Mouse (Mus musculus): ENCODE measurements around the gene Olfr684.

DNA sequence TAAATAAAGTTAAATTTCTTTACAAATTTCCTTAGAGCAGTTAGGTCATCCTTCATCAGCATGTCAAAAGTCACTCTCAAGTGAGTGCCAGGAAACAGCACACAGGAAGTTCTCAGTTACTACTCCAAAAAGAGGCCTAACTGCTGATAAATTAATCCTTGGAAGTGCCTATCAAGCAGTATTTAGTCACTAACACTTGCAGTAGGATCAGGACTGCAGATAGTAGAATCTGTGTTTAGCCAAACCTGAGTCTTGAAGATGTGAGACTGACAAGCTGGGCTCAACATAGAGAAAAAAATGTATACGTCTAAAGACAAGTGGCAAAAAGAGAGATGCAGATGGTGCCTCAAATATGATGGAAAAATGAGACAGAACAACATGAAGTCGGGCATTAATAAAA is 22.2 kb downstream of the Olfr684 start:
- TF ChIP-seq CTCF (IDR thresholded peaks at IDR 0.05; ENCODE audit: borderline replicate concordance, extremely low read depth, insufficient read depth, insufficient read length) (no peak), POLR2A (IDR thresholded peaks at IDR 0.05; ENCODE audit: borderline replicate concordance, extremely low read depth, insufficient read depth, insufficient read length, poor library complexity, severe bottlenecking) (no peak)
